Mouse (Mus musculus) spleen, postnatal 36 days (tissue): ENCODE measurements at regions not wholly inside any gene's neighbourhood (a gene's known extent, or its start where the extent isn't known, plus 50 kb on each side); places are given as distances from the start of the nearest gene placed in this dataset.

Experiments used
- DNase-seq, 2 experiments: peaks; one replicate each; pipeline ENCODE4 v3.0.0; 2022; ENCODE audit warnings: low spot score in 2 of 2, mixed read lengths in 1 of 2

- DNase-seq = peak in 1 of 2 experiments; percentile 12
These were observed 135.2 kb upstream of the Zmiz1 start for GRCm38 (mm10) chr14:25323542-25324484.

GRCm38 (mm10) chr14:25325887-25326286 is 133.1 kb upstream of the Zmiz1 start:
- DNase-seq = peak; percentile 70

- DNase-seq = no peak
These were observed 130.8 kb upstream of the Zmiz1 start for GRCm38 (mm10) chr14:25328230-25328629.

- no peak for DNase-seq
These were observed 124.8 kb upstream of the Zmiz1 start for GRCm38 (mm10) chr14:25334186-25334585.

- no peak for DNase-seq
These were observed 122.1 kb upstream of the Zmiz1 start for GRCm38 (mm10) chr14:25336875-25337274.

GRCm38 (mm10) chr14:25338404-25339051 is 120.5 kb upstream of the Zmiz1 start:
- no peak for DNase-seq

GRCm38 (mm10) chr14:25340845-25341244 is 118.1 kb upstream of the Zmiz1 start:
- no peak for DNase-seq

- DNase-seq = no peak
These were observed 117.0 kb upstream of the Zmiz1 start for GRCm38 (mm10) chr14:25341848-25342427.

GRCm38 (mm10) chr14:25342865-25343565 is 116.0 kb upstream of the Zmiz1 start:
- DNase-seq = no peak

- peak in 1 of 2 experiments; percentile 11 for DNase-seq
These were observed 113.0 kb upstream of the Zmiz1 start for GRCm38 (mm10) chr14:25345995-25346394.

GRCm38 (mm10) chr14:25346813-25347610 is 112.0 kb upstream of the Zmiz1 start:
- no peak for DNase-seq

- DNase-seq = no peak
These were observed 108.6 kb upstream of the Zmiz1 start for GRCm38 (mm10) chr14:25350282-25350964.

- DNase-seq = peak; percentile 7 to 8
These were observed 105.2 kb upstream of the Zmiz1 start for GRCm38 (mm10) chr14:25353804-25354203.

GRCm38 (mm10) chr14:25354288-25354850 is 104.6 kb upstream of the Zmiz1 start:
- DNase-seq = no peak

- no peak for DNase-seq
These were observed 101.2 kb upstream of the Zmiz1 start for GRCm38 (mm10) chr14:25357805-25358204.

- no peak for DNase-seq
These were observed 99.1 kb upstream of the Zmiz1 start for GRCm38 (mm10) chr14:25359824-25360294.

- DNase-seq = no peak
These were observed 98.3 kb upstream of the Zmiz1 start for GRCm38 (mm10) chr14:25360726-25361125.

GRCm38 (mm10) chr14:25361129-25361528 is 97.9 kb upstream of the Zmiz1 start:
- no peak for DNase-seq

GRCm38 (mm10) chr14:25362771-25363170 is 96.2 kb upstream of the Zmiz1 start:
- DNase-seq = no peak

- DNase-seq = no peak
These were observed 93.7 kb upstream of the Zmiz1 start for GRCm38 (mm10) chr14:25365226-25365800.
